Mouse (Mus musculus): ENCODE results near the gene Rbm33.

Rbm33 gene

GRCm38 (mm10) chr5:28324457-28324856, 7.5 kb downstream of the Rbm33 start:
- DNase-seq (ENCODE audit: low spot score): no peak

DNA sequence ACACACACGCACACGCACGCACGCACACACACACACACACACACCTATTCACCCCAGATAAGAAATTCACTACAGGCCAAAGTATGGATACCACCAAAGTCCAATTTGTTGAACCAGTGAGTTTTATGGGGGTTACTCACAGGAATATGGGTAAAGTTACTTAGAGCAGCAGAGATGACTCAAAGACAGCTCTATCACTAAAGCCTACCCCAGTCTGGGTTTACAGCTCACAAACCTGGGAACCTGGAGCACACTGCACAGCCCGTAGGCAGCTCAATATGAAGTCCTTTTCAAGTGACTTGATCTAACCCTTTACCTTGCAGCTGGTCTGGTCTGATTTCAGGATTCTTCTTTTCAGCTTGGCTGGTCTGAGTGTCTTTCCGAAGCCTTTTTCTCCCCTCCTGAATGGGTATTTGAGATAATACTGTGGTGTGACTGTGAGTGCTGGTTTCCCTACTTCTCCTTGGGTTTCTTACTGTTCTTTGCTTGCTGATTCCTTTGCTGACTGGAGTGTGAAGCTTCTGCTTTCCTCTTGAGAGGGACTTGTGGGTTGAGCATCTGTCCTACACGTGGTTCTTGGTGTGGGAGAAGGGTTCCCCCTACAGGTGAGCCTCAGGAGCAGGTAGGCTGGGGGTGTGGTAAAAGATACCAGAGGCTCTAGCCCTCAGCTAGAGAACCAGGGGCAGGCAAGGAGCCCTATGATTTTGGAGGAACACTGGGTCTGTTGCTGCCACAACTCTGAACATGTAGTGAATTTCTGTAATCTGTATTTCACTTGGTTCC, 12.3 kb downstream of the Rbm33 start:
- DNase-seq (ENCODE audit: low spot score): no peak

DNA sequence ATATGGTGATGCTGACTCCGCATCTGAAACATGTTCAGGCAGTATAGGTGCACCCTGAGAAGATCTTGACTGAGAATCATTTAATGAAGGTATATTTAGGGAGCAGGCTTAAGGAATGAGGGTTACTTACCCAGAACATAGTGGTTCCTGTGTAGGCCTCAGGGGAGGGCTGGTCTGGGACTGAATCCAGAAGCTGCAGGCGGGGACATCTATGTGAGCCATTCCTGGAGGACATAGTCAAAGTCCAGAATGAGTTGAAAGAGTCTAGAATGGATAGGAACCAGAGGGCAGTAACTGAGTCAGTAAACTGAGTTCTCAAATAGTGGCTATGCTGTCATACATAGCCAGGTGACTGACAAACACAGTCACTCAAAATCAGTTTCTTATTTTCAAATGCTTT, 16.8 kb downstream of the Rbm33 start:
- no peak for DNase-seq (ENCODE audit: low spot score)

DNA sequence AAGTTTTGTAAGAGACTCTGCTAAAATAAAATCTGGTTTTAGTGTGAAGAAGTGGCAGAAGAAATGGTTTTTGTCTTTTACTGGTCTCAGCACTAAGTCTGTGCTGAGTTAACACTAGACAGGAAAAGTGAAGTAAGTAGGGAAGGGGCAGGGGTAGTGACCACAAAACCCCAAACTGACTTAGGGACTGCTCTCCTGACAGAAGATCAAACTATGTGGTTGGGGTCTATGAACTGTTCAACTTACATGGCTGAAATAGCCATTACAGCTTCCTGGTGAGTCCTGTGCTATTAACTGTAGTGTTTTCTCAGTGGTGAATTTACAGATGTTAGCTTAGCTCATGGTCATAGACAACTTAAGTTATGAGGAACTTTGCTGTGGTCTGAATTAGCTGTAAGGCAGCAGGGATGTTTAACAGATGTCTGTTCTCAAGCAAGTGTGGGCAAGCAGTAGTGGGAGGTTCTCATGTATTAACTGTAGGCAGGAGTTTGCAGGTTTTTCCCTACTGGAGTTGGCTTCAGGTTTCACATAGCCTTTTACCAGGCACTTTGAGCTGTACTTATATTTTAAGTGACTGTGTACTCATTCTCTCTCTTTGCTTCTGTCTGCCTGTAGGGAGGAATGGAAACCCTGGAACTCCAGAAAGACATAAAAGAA, 35.1 kb downstream of the Rbm33 start:
- DNase-seq (ENCODE audit: low spot score): no peak

DNA sequence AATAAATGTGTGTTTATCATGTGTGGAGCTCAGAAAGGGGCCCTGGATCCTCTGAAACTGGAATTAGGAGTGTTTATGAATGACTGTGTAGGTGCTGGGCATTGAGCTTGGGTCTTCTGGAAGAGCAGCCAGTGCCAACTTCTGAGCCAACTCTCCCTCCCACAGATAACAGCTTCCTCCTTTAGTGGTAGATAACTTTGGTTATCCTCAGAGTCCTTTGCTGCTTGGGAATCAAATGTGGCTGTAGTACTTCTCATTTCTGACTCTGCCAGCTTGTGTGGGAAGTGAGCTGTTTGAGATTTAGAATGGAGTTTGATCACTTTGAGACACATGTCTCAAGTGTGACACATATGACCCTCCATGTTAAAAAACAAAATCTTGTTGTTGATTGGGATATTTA, 38.7 kb downstream of the Rbm33 start:
- no peak for DNase-seq (ENCODE audit: low spot score)

- no peak for DNase-seq (ENCODE audit: low spot score)
These were observed 43.8 kb downstream of the Rbm33 start for GRCm38 (mm10) chr5:28360745-28361144.

DNA sequence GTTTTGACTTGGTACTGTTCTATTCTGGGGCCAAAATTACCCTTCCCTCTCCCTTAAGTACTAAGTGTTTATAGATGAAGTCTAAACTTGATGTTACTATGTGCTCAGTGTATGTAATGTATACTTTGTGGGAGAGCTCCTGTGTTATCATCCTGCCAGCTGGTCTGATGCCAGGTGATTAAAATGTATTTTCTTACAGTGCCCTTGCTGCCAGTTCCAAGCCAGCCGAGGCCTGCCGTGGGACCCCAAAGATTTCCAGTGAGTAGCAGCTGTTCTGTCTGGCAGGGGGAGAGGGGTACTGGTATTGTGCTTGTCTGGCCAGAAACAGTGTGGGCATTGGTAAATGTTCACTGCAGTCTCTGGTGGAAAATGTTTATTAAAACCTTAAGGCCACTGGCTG, 51.1 kb downstream of the Rbm33 start:
- no peak for DNase-seq (ENCODE audit: low spot score)

DNA sequence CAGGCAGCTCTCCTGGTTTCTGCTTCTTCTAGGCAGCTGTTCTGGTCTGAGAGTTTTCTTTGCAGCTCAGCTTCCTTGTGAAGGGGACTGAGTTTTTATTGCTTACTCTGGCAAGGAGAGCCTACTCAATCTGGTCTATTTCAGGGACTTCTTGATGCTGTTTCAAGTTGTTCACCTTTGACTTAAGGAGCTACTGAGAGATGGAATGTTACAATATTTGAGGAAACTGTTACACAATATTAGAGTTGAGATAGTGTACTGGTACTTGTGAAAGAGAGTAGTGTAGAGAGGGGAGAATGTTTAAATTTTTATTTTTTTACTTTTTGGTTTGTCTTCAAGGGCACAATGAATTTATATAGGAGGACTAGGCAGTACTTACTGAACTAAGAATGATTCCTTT, 53.9 kb downstream of the Rbm33 start:
- no peak for DNase-seq (ENCODE audit: low spot score)

DNA sequence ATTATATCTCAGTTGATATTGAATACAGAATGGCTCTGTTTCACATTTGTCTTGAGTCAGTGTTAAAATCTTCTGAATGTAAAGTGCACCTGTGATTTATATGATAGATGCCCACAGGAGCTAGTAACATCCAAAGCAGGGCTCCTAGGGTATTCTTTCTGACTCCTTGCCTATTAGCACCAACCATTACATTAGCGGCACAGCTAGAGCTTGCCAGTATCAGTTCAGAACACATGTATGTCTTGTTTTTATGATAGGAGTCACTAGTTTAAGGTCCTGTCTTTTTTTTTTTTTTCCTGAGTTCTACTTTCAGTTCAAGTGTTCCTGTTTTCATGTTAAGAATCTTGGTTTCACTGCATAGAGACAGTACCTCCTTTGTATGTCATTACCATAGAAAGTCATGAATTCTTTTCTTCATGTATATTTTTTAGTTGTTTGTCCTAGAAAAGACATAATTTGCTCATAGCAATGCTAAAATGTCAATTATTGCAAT, 55.3 kb downstream of the Rbm33 start:
- DNase-seq (ENCODE audit: low spot score): no peak

GRCm38 (mm10) chr5:28373498-28374427, 56.8 kb downstream of the Rbm33 start:
- DNase-seq (ENCODE audit: low spot score): no peak

DNA sequence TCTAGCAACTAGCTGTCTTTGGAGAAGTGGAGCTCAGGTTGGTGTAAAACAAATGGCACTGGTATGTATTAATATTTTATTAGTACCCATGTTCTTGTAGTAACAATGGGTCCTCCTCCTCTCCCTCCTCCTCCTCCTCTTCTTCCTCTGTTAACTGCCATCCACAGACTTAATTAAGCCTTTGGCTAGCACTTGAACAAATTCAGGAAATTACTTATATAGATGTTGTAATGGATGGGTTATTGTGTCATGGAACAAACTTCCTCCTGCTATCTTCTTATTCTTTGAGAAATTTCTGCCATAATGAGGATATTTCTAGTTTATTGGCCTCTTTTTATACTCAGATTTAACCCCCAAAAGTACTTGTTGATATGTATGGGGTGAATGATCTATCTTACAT, 60.4 kb downstream of the Rbm33 start:
- no peak for DNase-seq (ENCODE audit: low spot score)

DNA sequence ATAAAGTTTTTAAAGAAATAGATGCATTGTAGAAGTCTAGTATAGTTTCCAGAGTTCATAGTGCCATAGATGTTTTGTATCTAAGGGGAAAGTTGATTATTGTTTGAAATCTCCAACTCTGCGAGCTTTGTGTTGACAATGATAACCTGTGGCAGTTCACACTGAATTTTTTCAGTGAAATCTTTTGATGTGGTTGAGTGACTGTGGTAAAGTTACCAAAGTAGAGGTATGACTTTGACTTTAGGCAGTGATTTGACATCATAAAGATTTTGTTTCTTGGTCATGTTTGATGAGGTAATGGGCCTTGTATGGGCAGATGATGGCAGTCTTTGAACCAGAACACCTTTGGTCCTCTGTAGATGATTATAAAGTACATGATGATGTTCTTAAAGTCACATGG, 65.4 kb downstream of the Rbm33 start:
- DNase-seq (ENCODE audit: low spot score): no peak

DNA sequence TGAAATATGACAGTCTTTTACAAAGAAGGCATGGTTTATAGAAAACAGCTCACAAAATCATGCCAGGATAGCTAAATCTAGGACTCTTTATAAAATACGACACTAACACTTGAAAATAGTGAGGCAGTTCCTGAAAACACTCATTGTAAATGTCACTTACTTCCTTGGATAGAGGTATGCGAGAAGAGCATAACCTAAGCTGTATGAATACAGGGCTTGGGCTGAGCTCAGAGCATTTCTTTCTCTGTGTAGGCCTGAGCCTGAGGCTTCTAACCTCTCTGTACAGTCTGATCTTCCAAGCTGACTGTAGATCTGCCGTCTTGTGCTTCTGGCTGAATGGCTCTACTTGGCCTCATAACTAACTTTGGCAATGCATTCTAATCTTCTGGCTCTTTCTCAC, 69.9 kb downstream of the Rbm33 start:
- DNase-seq (ENCODE audit: low spot score): no peak

DNA sequence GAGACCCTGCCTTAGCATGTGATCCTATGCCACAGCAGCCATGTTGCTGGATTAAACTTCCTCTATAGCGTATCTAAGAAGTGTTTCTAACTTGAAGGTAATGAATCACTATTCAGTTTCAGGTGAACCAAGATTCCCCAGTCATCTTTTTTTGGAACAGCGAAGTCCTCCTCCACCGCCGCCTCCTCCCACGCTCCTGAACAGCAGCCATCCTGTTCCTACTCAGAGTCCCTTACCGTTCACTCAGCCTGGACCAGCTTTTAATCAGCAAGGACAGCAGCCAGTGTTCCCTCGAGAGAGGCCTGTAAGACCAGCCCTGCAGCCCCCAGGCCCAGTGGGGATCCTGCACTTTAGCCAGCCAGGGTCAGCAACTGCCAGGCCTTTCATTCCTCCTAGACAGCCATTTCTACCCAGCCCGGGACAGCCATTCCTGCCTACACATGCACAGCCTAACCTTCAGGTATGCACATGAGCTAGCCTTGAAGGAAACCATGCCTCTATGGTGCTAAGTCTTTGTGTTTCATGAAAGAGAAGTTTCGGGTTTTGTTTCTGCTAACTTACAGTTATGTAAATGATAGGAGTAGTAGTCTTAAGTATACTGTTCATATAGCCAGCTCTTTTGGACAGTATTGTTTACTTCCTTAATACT, 70.7 kb downstream of the Rbm33 start:
- DNase-seq (ENCODE audit: low spot score): no peak

DNA sequence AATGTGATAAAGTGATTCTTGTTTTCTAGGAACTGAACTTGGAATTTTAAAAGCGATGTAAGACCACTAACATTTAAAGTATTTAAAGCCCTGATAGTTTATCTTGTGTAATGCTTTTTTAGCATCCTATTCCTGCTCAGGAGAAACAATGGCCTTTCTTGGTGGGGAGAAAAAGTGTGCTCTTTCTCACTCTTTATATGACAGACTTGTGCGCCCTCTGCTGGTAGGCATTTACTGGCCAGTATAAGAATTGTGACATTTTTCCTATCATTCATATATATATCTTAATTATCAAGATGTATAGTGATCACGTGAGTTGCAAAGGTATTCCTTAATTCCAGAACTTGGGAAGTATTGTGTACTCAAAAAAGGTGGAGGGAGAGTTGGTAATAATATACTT, 71.3 kb downstream of the Rbm33 start:
- DNase-seq (ENCODE audit: low spot score): peak; percentile 78

DNA sequence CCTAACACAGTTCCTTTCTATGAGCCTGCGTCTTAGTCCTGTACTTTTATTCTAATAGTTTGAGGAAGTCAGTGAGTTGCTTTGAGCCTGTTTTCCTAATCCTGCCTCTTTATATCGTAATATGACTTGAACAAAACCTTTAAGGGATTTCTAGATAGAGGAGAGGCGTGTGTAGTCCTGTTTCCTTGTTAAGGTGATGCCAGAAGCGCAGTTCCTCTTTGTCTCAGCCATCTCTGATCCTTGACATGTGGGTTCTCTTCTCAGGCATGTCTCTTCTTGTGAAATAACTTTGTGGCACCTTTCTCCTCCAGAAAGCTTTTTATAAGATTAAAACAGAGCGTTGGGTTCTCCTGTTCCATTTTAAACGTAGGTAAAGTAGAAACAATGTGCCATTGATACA, 73.3 kb downstream of the Rbm33 start:
- DNase-seq (ENCODE audit: low spot score): no peak

- no peak for DNase-seq (ENCODE audit: low spot score)
These were observed 80.4 kb downstream of the Rbm33 start for GRCm38 (mm10) chr5:28397344-28397743.

GRCm38 (mm10) chr5:28398736-28399135, 81.8 kb downstream of the Rbm33 start:
- DNase-seq (ENCODE audit: low spot score): no peak

- no peak for DNase-seq (ENCODE audit: low spot score)
These were observed 82.7 kb downstream of the Rbm33 start for GRCm38 (mm10) chr5:28399451-28400115.

GRCm38 (mm10) chr5:28402756-28403155, 85.8 kb downstream of the Rbm33 start:
- no peak for DNase-seq (ENCODE audit: low spot score)

DNA sequence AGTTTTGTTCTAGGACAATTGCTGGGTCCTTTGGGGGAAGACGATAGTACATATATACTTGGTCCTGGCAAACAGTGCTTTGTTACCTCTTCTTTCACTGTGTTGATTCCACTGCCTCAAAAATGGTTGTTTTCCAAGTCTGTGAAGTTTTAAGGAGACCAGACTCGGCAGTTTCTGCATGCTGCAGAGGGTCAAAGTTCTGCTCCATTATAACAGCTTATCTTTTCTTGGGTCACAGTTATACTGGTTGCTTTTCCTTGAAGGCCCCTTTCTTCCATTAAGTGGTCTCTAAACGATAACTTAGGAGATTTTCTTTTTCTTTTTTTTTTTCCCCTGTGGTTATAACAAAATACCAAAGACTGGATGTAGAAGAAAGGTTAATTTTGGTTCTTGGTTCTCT, 89.7 kb downstream of the Rbm33 start:
- DNase-seq (ENCODE audit: low spot score): no peak

Measured in embryo, embryonic 10.5 days (tissue).